In the genomic region with DNA sequence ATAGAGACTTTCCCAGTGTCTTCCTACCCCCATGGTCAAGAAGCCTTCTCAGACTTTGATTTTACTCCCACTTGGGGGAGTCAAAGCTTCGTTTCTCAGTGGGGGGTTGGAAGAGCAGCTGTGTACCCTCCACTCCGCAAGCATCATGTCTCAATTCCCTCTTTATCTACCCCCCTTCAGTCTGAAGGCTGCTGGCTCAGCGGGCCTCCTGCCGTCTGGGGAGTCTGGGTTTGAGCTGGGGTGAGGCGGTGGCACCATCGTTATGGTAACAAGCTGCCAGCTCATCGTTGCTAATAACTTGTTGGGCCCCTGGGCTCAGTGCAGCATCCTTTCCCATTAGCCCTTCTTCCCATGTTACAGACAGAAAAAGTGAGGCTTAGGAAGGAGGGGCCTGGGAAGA, we compare ENCODE assay signal across 22 mouse cellular contexts. TPM values are rescaled to one million over a fixed set of nuclear protein-coding genes. Genes with fewer than 3 reads are reported as not detected.
A peak's percentile ranks its signal among the peaks of the same experiment; 100 is the strongest.
DNase-seq lines count a peak whose midpoint lies in the region; ATAC-seq and TF ChIP-seq lines count a peak whose summit lies in the region.
"Had no signal": no experiment of that assay in that cellular context is flagged by ENCODE, and none has a peak within 500 bp of the region (broad histone marks: within the 10 kb centered on the region; RNA-seq: fewer than 3 reads in every experiment).

No protein-coding gene starts in this region.

- no peak for TF ChIP-seq POLR2A in brain, embryonic 14.5 days (IDR thresholded peaks at IDR 0.05; ENCODE audit: borderline replicate concordance, extremely low read depth, insufficient read depth, insufficient read length, poor library complexity, severe bottlenecking)

- ATAC-seq in forebrain, postnatal 0 days, result no peak
- ATAC-seq in forebrain, embryonic 15.5 days (replicated peaks), result no peak
- ATAC-seq in hindbrain, postnatal 0 days, result no peak
- ATAC-seq in kidney, embryonic 15.5 days (replicated peaks; ENCODE audit: low FRiP score), result no peak
- ATAC-seq: intestine, embryonic 16.5 days; midbrain, embryonic 13.5 days had no signal

- H3K9ac ChIP-seq in forebrain, postnatal 0 days, result no peak overlapping the region
- H3K9ac ChIP-seq in forebrain, embryonic 15.5 days (replicated peaks), result no peak overlapping the region
- no peak overlapping the region for H3K9ac ChIP-seq in hindbrain, postnatal 0 days (replicated peaks; ENCODE audit: low read length)
- no peak overlapping the region for H3K9ac ChIP-seq in kidney, embryonic 15.5 days
- H3K9ac ChIP-seq: heart, embryonic 13.5 days had no signal

- H3K36me3 ChIP-seq in forebrain, postnatal 0 days (ENCODE audit: insufficient read depth), result no peaks in the 10 kb centered on the region
- no peaks in the 10 kb centered on the region for H3K36me3 ChIP-seq in forebrain, embryonic 15.5 days
- no peaks in the 10 kb centered on the region for H3K36me3 ChIP-seq in hindbrain, postnatal 0 days (ENCODE audit: insufficient read depth, low read length)
- no peaks in the 10 kb centered on the region for H3K36me3 ChIP-seq in kidney, embryonic 15.5 days
- H3K36me3 ChIP-seq: G1E; heart, embryonic 13.5 days; limb, embryonic 10.5 days; midbrain, embryonic 13.5 days had no signal

- intact Hi-C loops in left cerebral cortex, postnatal 4 days (cut with DNase I), result loop anchor here (5.0 kb wide), 1 partner anchor 65 kb away; no protein-coding TSS in a partner anchor
- intact Hi-C loops in left cerebral cortex, postnatal 10 days (cut with DNase I), result loop anchor here (5.0 kb wide), 2 partner anchors 65 to 95 kb away; a partner anchor contains a TSS

- peaks cover 14% of the 10 kb centered on the region; the same call in 1 of the 2 replicates for H3K4me1 ChIP-seq in forebrain, postnatal 0 days (ENCODE audit: insufficient read depth)
- H3K4me1 ChIP-seq in forebrain, embryonic 15.5 days, result peaks cover 53% of the 10 kb centered on the region
- peaks cover 17% of the 10 kb centered on the region; the same call in 1 of the 2 replicates for H3K4me1 ChIP-seq in hindbrain, postnatal 0 days (ENCODE audit: insufficient read depth, low read length)
- H3K4me1 ChIP-seq in kidney, embryonic 15.5 days, result peaks cover 27% of the 10 kb centered on the region

- no peak for DNase-seq in forebrain, postnatal 0 days
- DNase-seq in left cerebral cortex, postnatal 4 days, result peak; percentile 25
- no peak for DNase-seq in left cerebral cortex, postnatal 10 days (ENCODE audit: extremely low spot score in 1 of 2, low spot score in 2 of 2)
- DNase-seq in brain, embryonic 14.5 days (ENCODE audit: low read depth), result peak; percentile 35
- DNase-seq in hindbrain, postnatal 0 days (ENCODE audit: low spot score), result no peak
- DNase-seq: gastrocnemius, adult 2 months; heart, postnatal 36 days; kidney, postnatal 10 days; lung, adult 2 months; right cerebral cortex, postnatal 4 days; thymus, postnatal 25 days had no signal

- TF ChIP-seq CTCF in forebrain, postnatal 0 days (IDR thresholded peaks at IDR 0.05; ENCODE audit: low read depth), result no peak
- no peak for TF ChIP-seq CTCF in brain, embryonic 14.5 days (IDR thresholded peaks at IDR 0.05; ENCODE audit: borderline replicate concordance, extremely low read depth, insufficient read depth, insufficient read length)
- no peak for TF ChIP-seq CTCF in hindbrain, postnatal 0 days (IDR thresholded peaks at IDR 0.05; ENCODE audit: low read depth)

- H3K27me3 ChIP-seq in forebrain, postnatal 0 days (ENCODE audit: insufficient read depth, low read length), result no peaks in the 10 kb centered on the region
- H3K27me3 ChIP-seq in forebrain, embryonic 15.5 days, result no peaks in the 10 kb centered on the region; the same call in 1 of the 2 replicates
- no peaks in the 10 kb centered on the region for H3K27me3 ChIP-seq in hindbrain, postnatal 0 days (ENCODE audit: insufficient read depth, low read length)
- H3K27me3 ChIP-seq in kidney, embryonic 15.5 days, result peaks cover 71% of the 10 kb centered on the region

- no peak overlapping the region for H3K27ac ChIP-seq in forebrain, postnatal 0 days (ENCODE audit: low read depth, low read length)
- no peak overlapping the region for H3K27ac ChIP-seq in forebrain, embryonic 15.5 days (replicated peaks)
- no peak overlapping the region for H3K27ac ChIP-seq in hindbrain, postnatal 0 days
- no peak overlapping the region for H3K27ac ChIP-seq in kidney, embryonic 15.5 days
- H3K27ac ChIP-seq: gastrocnemius, adult 2 months; heart, embryonic 13.5 days; limb, embryonic 10.5 days; macrophage had no signal

- WGBS in forebrain, postnatal 0 days, result 16% methylated on average over 7 of the region's 7 CpGs
- 5% methylated on average over 7 of the region's 7 CpGs for WGBS in forebrain, embryonic 15.5 days
- 17% methylated on average over 7 of the region's 7 CpGs for WGBS in hindbrain, postnatal 0 days
- 39% methylated on average over 7 of the region's 7 CpGs for WGBS in kidney, embryonic 15.5 days

- H3K4me2 ChIP-seq in forebrain, postnatal 0 days (ENCODE audit: low read depth), result peak overlapping the region; percentile 16; the same call in 1 of the 2 replicates
- no peak overlapping the region for H3K4me2 ChIP-seq in forebrain, embryonic 15.5 days (replicated peaks)
- peak overlapping the region; percentile 92 for H3K4me2 ChIP-seq in hindbrain, postnatal 0 days (ENCODE audit: low read depth, low read length)
- H3K4me2 ChIP-seq in kidney, embryonic 15.5 days, result no peak overlapping the region
- H3K4me2 ChIP-seq: heart, embryonic 13.5 days; liver, embryonic 11.5 days had no signal

- no peak overlapping the region for H3K4me3 ChIP-seq in forebrain, postnatal 0 days (ENCODE audit: low read depth, low read length)
- no peak overlapping the region for H3K4me3 ChIP-seq in forebrain, embryonic 15.5 days
- 0 out of 2 replicates have a peak overlapping the region, but pooled peaks have one; percentile 7 for H3K4me3 ChIP-seq in hindbrain, postnatal 0 days (ENCODE audit: low read length)
- H3K4me3 ChIP-seq in kidney, embryonic 15.5 days (replicated peaks), result no peak overlapping the region
- H3K4me3 ChIP-seq: erythroblast, embryonic 14.5 days; gastrocnemius, adult 2 months; heart, embryonic 13.5 days; limb, embryonic 10.5 days; midbrain, embryonic 13.5 days had no signal

- no peaks in the 10 kb centered on the region for H3K9me3 ChIP-seq in forebrain, postnatal 0 days (ENCODE audit: low read length)
- no peaks in the 10 kb centered on the region for H3K9me3 ChIP-seq in forebrain, embryonic 15.5 days
- no peaks in the 10 kb centered on the region for H3K9me3 ChIP-seq in hindbrain, postnatal 0 days (ENCODE audit: low read length)
- H3K9me3 ChIP-seq in kidney, embryonic 15.5 days (replicated peaks), result no peaks in the 10 kb centered on the region
- H3K9me3 ChIP-seq: heart, embryonic 13.5 days; limb, embryonic 10.5 days; midbrain, embryonic 13.5 days had no signal

RNA-seq across cellular contexts. Expression of a gene that starts 3.1 kb away (rescaled TPM):
- total RNA-seq in forebrain, postnatal 0 days (2014; rRNA removed), result 66.9 and 85.5 TPM in 2 replicates
- 23.1 and 28.0 TPM in 2 replicates for polyA plus RNA-seq in forebrain, postnatal 0 days (2015; fragmentation: Nextera tagmentation; extraction: Ambion mirVana)
- 11.6 and 12.5 TPM in 2 replicates for polyA plus RNA-seq in forebrain, embryonic 15.5 days (2015; fragmentation: Nextera tagmentation; extraction: Ambion mirVana)
- 100 to 1,000 TPM; 111 to 125 TPM for total RNA-seq in left cerebral cortex, postnatal 4 days (2021)
- 100 to 1,000 TPM; 275 to 284 TPM for total RNA-seq in left cerebral cortex, postnatal 10 days (2021)
- 27.0 and 42.7 TPM in 2 replicates for polyA plus RNA-seq in brain, embryonic 14.5 days (2012; rRNA removed)
- total RNA-seq in hindbrain, postnatal 0 days (2014; rRNA removed), result 153 and 163 TPM in 2 replicates
- 30.0 and 34.2 TPM in 2 replicates for polyA plus RNA-seq in hindbrain, postnatal 0 days (2015; fragmentation: Nextera tagmentation; extraction: Ambion mirVana)
- polyA plus RNA-seq in kidney, embryonic 15.5 days (2015; fragmentation: Nextera tagmentation; extraction: Ambion mirVana), result 0.69 and 0.70 TPM in 2 replicates
- total RNA-seq: gastrocnemius, adult 2 months; granulocyte monocyte progenitor cell, adult 5-6 weeks had no signal
- polyA plus RNA-seq: erythroblast, embryonic 14.5 days; G1E; macrophage had no signal

RNA-seq across cellular contexts. Expression of a gene that starts 48.6 kb away (rescaled TPM):
- 6.0 and 7.8 TPM in 2 replicates for total RNA-seq in forebrain, postnatal 0 days (2014; rRNA removed)
- polyA plus RNA-seq in forebrain, postnatal 0 days (2015; fragmentation: Nextera tagmentation; extraction: Ambion mirVana), result 9.5 and 10.8 TPM in 2 replicates
- 13.1 and 14.2 TPM in 2 replicates for polyA plus RNA-seq in forebrain, embryonic 15.5 days (2015; fragmentation: Nextera tagmentation; extraction: Ambion mirVana)
- total RNA-seq in left cerebral cortex, postnatal 4 days (2021), result 1 to 10 TPM; 4.4 to 4.9 TPM
- 1 to 10 TPM; 2.2 to 2.6 TPM for total RNA-seq in left cerebral cortex, postnatal 10 days (2021)
- polyA plus RNA-seq in brain, embryonic 14.5 days (2012; rRNA removed), result 15.9 and 23.1 TPM in 2 replicates
- 6.7 and 8.7 TPM in 2 replicates for total RNA-seq in hindbrain, postnatal 0 days (2014; rRNA removed)
- polyA plus RNA-seq in hindbrain, postnatal 0 days (2015; fragmentation: Nextera tagmentation; extraction: Ambion mirVana), result 13.8 and 15.4 TPM in 2 replicates
- polyA plus RNA-seq in kidney, embryonic 15.5 days (2015; fragmentation: Nextera tagmentation; extraction: Ambion mirVana), result 23.8 and 26.1 TPM in 2 replicates

Comparison
In these comparisons a context has a peak if more than half of its experiments do, and no peak if none do; other contexts are left out.
1. DNase-seq: peak in left cerebral cortex, postnatal 4 days (single experiment) and brain, embryonic 14.5 days (single experiment); none in forebrain, postnatal 0 days (single experiment), left cerebral cortex, postnatal 10 days (0 of 2) and hindbrain, postnatal 0 days (single experiment).
2. H3K4me2 ChIP-seq: peak in forebrain, postnatal 0 days (single experiment) and hindbrain, postnatal 0 days (single experiment); none in forebrain, embryonic 15.5 days (single experiment) and kidney, embryonic 15.5 days (single experiment).